Mouse (Mus musculus): ENCODE results near the gene Rpl7a. TPM values are rescaled to one million over a fixed set of nuclear protein-coding genes. Genes with fewer than 3 reads are reported as not detected.

Rpl7a gene
- polyA plus RNA-seq (2015; fragmentation: Nextera tagmentation; extraction: Ambion mirVana) = 397 and 408 TPM in 2 replicates

DNA sequence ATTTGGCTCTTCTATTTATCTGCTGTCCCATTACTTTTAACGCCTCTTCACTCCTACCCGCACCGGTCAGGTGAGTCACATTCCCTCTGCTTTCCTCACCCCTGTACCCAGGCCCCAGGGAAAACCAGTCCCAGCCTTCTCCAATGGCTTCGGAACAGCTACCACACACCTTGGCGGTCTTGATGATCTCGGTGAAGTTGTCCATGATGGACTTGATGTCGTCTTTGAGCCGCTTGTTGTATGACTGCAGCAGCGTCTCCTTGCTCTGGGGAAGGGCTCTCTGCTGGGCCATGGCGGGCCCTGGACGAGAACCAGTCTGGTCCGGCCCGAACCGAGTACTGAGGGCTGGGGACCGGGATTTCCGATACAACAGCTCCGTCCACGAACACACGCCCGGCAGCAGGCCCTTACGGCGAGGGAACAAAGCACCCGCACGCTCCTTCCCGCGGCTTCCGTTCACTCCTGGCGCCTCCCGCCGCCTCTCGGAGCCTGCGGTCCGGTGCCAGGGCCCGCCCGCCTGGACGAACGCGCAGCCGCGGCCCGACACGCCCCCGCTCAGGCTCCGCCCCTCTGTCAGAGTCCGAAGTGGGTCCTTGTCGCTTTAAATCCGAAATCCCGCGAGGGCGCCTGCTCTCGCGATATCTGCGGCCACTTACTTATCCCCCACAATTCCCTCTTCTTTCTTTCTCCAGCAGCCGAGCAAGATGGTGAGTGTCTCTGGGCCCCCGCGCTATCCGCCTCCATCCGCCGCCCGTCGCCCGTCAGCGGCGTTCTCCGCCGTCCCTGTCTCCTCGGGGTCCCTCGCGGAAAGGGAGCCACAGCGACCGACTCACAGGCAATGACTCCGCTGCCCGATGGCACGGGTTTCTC, at the start of gene Rpl7a, which contains the start of gene Med22:
Gene Rpl7a, plus strand, starts transcription at position 641 of the 870 bp plus-strand sequence.
Gene Med22, minus strand, starts transcription at position 554 of the 870 bp plus-strand sequence.

DNA sequence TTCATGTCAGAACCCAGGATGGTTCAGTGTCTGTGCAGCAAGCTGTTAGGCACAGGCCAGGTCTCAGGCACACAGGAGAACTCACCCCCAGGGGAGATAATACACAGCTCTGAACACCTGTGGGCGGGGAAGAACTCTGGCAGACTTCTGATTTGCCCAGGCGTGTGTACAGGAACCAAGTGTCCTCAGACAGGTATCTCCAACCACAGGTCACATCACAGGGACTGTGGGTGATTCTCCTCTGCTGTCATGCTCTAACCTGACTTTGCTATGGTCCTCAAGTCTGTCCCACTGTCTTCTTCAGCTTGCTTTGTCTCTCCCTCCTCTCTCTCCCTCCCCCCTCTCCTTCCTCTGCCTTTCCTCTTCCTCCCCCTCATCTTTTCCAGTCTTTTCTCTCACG, 45.7 kb upstream of the Rpl7a start, which contains the start of gene Abo:
Gene Abo, minus strand, starts transcription at position 101 of the 400 bp plus-strand sequence.

DNA sequence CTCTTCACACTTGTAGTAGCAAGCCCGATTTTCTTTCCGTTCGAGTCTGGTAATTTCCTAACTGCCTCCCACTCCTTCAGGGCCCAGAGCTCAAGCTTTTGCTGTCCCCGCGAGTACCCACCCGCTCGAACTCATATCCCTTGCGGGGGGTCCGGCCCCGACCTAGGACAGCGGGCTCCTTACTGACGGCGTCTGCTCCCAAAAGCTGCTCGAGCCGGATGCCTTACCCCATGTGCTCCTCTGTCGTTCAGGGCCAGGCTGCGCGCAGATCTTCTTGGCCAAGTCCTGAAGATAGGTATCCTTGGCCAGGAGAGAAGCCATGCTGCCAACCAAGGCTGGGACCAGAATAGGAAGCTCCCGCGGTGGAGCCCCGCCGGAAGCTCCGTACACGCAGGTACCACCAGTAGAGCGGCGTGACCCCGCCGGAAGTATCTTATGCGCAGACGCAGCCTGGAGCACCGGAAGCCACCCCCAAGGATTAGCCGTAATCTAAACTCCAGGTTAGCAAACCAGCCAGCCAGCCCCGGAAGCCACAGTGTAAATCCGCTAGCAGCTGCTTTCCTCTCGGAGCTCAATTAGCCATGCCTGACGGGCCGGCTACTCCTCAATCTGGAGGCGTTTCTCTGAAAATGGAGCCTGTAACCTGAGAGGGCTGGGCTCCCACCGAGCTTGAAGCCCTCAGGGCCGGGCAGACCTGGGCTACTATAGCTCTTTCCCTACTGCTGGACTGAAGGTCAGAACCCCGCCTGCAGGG, 7.9 kb upstream of the Rpl7a start, which contains the start of gene Surf6:
Gene Surf6, minus strand, starts transcription at position 413 of the 754 bp plus-strand sequence.

DNA sequence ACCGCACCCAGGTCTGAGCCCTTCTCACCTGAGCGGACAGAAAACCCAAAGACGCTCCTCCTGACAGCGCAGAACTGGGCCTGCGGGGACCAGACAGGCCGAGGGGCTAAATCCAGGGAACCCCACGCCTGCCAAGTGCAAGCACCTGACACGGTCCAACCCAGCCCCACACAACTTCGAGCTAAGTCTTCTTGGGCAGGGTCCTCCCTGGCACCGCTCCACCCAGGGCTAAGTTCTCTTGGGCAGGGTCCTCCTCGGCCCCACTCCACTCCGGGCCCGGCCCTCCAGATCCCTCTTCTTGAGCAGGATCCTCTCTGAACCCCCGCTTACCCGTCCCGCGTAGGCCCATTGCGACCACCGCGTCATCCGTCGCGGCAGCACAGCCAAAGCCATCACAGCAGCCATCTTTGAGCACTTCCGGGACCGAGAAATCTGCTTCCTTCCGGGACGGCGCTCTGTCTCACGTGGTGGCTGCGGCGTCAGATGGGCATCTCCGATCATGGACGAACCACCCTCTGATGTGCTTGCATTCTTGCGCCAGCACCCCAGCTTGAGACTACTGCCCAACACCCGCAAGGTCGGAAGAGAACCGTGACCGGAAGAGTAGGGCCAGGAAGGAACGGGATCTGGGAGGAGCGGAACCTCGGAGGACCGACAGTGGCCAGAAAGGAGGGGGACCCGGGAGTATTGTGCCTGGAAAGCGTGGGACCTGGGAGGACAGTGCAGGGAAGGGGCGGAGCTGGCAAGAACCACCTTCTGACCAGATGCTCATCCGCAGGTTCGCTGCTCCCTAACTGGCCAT, 5.6 kb downstream of the Rpl7a start, which contains the start of the genes Surf2 and Surf1:
Gene Surf2, plus strand, starts transcription at position 441 of the 802 bp plus-strand sequence.
Gene Surf1, minus strand, starts transcription at position 604 of the 802 bp plus-strand sequence.

DNA sequence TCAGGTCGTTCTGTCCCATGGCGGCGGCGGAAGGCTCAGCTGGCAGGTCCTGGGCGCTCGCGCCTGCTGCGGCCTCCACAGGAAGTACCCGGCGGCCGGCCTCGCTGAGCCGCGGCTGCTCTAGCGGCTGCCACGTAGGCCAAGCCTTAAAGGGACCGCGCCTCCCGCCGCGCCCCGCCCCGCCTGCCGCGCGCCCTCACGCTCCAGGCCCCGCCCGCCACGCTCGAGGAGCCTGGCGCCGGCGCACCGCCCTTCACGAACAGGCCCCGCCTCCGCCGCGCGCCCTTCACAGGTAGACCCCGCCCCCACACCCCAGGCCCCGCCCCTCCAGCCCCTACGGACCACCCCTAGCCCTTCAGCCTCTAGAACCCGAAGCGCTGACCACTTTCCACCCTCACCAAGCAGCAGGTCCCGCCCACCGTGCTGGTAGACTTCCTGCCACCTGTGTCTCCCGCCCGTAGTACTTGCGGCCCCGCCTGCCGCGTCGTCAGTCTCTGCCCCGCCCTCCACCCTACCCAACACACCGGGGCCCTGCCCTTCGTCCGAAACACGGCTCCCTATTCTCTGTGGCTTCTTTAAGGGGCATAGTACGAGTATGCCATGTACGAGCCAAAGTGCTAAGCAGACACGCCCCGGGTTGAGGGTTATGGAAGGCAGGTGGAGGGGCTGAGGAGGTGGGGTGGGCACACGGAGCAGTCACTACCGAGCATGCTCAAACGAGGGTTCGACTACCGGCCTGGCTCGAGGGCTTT, 22.9 kb downstream of the Rpl7a start, which contains the start of the genes Surf4 and Stkld1:
Gene Surf4, minus strand, starts transcription at position 625 of the 752 bp plus-strand sequence.
Gene Stkld1, plus strand, starts transcription at position 744 of the 752 bp plus-strand sequence.

Other genes starting within 250 kb of the Rpl7a start
- gene Lcn4, start 239.5 kb upstream of the Rpl7a start, polyA plus RNA-seq (2015; fragmentation: Nextera tagmentation; extraction: Ambion mirVana) = not detected in 2 replicates
- gene Abo, start 45.8 kb upstream of the Rpl7a start, polyA plus RNA-seq (2015; fragmentation: Nextera tagmentation; extraction: Ambion mirVana) = not detected in 2 replicates
- gene Surf6, start 7.9 kb upstream of the Rpl7a start, polyA plus RNA-seq (2015; fragmentation: Nextera tagmentation; extraction: Ambion mirVana) = 21.4 and 24.1 TPM in 2 replicates
- 87.1 and 97.3 TPM in 2 replicates for gene Med22, start 87 bp upstream of the Rpl7a start, polyA plus RNA-seq (2015; fragmentation: Nextera tagmentation; extraction: Ambion mirVana)
- gene Surf2, start 5.6 kb downstream of the Rpl7a start, polyA plus RNA-seq (2015; fragmentation: Nextera tagmentation; extraction: Ambion mirVana) = 52.4 and 56.1 TPM in 2 replicates
- 119 and 120 TPM in 2 replicates for gene Surf1, start 5.8 kb downstream of the Rpl7a start, polyA plus RNA-seq (2015; fragmentation: Nextera tagmentation; extraction: Ambion mirVana)
- gene Surf4, start 23.2 kb downstream of the Rpl7a start, polyA plus RNA-seq (2015; fragmentation: Nextera tagmentation; extraction: Ambion mirVana) = 102 and 103 TPM in 2 replicates
- gene Stkld1, start 23.3 kb downstream of the Rpl7a start, polyA plus RNA-seq (2015; fragmentation: Nextera tagmentation; extraction: Ambion mirVana) = 0.06 and 0.68 TPM in 2 replicates
- gene Rexo4, start 53.6 kb downstream of the Rpl7a start, polyA plus RNA-seq (2015; fragmentation: Nextera tagmentation; extraction: Ambion mirVana) = 29.3 and 30.3 TPM in 2 replicates
- 0.05 and 0.59 TPM in 2 replicates for gene Adamts13, start 62.7 kb downstream of the Rpl7a start, polyA plus RNA-seq (2015; fragmentation: Nextera tagmentation; extraction: Ambion mirVana)
- gene Cacfd1, start 99.2 kb downstream of the Rpl7a start, polyA plus RNA-seq (2015; fragmentation: Nextera tagmentation; extraction: Ambion mirVana) = 85.5 and 93.0 TPM in 2 replicates
- gene Slc2a6, start 117.2 kb downstream of the Rpl7a start, polyA plus RNA-seq (2015; fragmentation: Nextera tagmentation; extraction: Ambion mirVana) = 23.8 and 25.0 TPM in 2 replicates
- not detected in 2 replicates for gene Mymk, start 161.4 kb downstream of the Rpl7a start, polyA plus RNA-seq (2015; fragmentation: Nextera tagmentation; extraction: Ambion mirVana)
- gene Adamtsl2, start 168.6 kb downstream of the Rpl7a start, polyA plus RNA-seq (2015; fragmentation: Nextera tagmentation; extraction: Ambion mirVana) = 4.7 and 4.9 TPM in 2 replicates
- 19.7 and 21.8 TPM in 2 replicates for gene Fam163b, start 231.7 kb downstream of the Rpl7a start, polyA plus RNA-seq (2015; fragmentation: Nextera tagmentation; extraction: Ambion mirVana)